Mouse (Mus musculus): ENCODE data around the gene Ptprg.

The Ptprg gene

DNA sequence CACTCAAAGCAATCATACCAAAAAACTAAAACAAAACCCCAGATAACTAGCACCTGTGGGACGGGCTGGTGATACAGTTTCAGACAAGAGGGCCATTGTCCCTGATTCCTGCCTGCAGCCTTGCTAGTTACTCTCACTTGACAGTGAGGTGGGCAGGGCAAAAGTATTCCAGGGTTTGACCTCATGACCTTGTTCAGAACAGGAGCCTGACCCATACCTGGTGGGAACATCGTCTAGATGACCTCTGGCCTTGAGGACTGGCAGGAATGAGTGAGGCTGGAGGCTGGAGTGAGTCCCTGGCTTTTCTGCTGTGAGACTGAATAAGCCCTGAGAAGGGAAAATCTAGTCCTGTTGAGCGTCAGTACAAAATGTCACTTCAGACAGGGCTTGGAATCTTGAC is 11.1 kb downstream of the Ptprg start:
- no peak for DNase-seq (ENCODE audit: low read depth, low spot score)

DNA sequence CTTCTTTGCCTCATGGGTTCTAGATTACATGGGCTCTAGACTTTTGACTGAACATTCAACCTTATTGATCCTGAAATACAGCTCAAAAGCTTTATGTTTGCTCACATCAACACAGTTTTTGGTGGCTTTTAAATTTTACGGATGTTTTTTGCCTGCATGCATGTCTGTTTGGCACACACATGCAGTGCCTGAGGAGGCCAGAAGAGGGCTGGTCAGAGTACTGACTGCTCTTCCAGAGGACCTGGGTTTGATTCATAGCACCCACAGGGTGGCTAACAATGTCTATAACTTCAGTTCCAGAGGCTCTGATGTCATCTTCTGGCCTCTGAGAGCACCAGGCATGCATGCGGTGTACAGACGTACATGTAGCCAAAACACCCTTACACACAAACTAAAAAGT is 12.0 kb downstream of the Ptprg start:
- no peak for DNase-seq (ENCODE audit: low read depth, low spot score)

DNA sequence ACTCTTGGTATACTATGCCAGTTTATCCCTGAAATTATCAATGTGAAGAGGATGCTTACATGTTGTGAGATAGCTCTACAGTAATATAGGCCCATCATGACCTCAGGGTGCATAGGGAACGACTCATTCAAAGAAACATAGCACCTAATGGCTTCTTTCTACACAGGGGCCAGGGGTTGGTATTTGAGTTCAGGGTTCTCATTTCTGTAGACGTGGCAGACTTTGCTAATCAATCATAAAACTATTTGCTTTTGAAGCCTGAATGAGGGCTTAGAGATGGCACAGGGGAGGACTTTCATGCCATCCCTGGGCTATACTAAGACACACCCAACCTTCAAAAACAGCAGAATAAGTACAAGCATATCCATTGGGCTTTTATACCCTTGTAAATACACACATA is 16.4 kb downstream of the Ptprg start:
- DNase-seq (ENCODE audit: low read depth, low spot score) = no peak

DNA sequence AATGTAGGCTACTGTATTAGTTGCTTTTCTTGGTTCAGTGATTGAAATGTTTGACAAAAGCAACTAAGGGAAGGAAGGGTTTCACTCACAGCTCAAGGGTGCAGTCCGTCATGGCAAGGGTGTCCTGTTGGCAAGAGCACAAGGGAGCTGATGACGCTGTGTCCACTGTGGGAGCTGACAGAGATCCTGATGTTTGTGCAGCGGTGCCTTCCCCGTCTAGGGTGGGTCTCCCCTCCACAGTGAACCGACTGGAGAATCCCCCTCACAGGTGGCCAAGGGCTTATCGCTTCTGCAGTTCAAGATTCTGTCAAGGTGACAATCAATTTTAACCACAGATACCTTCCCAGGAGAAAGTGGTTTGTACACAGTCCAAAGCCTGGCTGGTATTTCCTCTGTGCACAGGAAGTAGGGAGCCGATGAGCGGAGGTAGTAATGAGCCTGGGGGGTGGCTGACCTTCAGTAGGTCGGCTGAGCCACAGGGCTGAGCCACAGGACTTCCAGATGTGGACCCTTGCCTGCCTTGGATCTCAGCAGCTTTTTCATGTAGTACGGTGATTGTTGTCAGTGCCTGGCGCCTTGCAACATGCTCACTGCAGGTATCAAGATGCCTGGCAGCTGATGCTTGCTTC is 18.5 kb downstream of the Ptprg start:
- no peak for DNase-seq (ENCODE audit: low read depth, low spot score)

DNA sequence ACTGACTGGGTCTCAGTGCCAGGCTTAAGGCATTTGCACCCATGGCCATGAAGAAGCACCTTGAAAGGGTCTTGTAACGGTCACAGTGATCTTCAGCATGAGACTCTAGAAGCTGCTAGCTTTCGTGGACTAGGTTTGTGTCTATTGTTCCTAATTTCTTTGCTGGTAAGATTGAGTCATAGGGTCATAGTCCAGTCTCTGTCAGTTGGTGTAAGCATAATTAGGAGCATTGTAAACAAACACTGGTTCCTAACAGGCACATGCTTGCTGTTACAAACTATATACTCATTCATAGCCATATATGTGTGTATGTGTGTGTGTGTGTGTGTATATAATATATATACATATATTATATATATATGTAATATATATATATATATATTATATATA is 19.1 kb downstream of the Ptprg start:
- no peak for DNase-seq (ENCODE audit: low read depth, low spot score)

DNA sequence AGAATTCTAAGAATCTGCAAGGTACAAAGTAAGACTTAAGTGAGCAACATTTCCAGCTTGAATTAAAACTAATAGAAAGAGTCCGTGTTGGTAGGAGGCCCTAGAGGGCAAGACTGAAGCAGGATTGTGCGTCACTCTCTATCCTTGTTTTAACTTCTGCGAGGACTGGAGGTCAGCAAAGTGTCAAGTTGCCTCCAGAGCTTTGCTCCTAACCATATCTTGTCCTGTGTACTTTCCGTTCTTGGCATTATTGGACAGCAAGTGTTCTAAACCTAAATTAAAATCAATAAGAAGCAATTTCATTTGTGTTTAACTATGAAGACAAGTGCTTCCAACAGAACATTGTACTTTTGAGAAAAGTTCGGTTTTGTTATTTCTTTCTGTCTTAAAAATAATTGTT is 20.4 kb downstream of the Ptprg start:
- no peak for DNase-seq (ENCODE audit: low read depth, low spot score)

DNA sequence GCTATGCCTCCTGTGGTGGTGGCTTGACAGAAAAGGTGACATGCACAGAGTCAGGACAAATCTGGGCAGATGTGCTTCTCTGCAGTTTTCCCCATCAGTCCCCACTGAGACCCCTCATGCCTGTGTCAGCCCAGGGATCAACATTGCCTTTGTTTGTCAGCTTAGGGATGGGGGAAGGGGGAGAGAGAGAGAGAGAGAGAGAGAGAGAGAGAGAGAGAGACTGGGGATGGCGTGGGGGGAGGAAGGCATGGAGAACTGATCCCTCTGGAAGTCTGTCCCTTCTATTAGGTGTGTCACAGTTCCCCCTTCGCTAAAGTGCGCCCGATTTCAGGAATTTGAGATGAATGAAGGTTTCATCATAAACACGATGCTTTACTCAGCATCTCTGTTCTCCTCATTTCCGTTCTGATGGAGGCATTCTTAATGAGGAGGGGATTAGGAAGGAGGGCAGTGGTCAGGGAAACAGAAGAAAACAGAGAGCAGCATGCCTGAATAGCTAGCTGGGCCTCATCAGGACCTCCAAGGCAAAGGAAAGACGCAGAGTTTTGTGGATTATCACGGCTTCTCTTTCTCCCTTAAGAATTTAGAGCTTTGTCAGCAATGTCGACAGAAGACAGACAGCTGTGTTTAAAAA is 24.1 kb downstream of the Ptprg start:
- DNase-seq (ENCODE audit: low read depth, low spot score) = no peak

DNA sequence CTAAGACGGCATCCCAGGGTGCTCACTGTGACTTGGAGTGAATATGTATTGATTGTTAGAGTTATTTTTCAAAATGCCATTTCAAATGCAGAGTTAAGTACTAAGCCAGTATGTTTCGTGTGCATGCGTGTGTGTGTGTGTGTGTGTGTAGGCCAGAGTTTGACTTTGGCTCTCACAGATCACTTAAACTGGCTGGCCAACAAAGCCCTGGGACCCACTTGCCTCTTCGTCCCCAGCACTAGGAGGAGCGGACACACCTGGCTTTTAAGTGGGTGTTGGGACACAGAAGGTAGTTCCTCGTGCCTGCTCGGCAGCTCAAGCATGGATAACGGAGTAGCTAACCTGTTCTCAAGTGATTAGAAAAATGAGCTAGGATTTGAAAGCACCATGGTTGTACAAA is 24.6 kb downstream of the Ptprg start:
- DNase-seq (ENCODE audit: low read depth, low spot score) = no peak

DNA sequence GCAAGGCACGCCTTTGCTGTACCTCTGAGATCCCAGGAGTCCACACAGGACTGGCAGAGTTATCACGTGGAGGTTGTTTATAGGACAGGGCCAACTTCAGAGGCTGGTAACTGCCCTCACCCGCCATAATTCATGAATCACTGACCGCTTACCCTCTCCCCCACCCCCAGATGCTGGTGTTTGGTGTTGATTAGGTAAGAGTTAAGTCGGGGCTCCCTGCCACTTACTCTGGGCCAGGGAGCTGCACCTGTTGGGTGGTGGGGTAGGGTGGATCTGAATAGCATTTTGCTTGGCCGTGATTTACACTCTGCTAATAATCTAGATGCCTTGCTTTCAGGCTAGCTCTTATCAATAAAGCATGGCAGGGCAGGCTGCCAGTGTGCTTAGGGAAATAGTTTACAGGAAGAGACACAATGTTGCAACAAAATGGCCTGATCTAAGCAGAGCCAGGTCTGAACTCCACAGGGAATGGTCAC is 25.2 kb downstream of the Ptprg start:
- DNase-seq (ENCODE audit: low read depth, low spot score) = no peak

DNA sequence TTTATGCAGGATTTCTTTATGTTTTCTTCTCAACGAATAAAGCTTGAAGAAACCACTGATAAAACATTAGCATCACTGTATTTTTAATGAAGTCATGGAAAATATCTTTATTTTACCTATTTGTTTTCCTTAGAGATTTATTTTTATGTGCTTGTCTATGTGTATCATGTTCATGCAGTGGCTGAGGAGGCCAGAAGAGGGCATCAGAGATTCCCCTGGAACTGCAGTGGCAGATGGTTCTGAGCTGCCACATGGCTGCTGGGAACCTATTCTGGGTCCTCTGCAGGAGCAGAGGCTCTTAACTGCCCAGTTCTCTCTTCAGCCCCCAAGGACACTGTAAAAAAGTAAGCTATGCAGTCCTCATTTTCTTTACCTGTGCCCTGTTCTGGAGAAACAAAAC is 26.6 kb downstream of the Ptprg start:
- DNase-seq (ENCODE audit: low read depth, low spot score) = no peak

DNA sequence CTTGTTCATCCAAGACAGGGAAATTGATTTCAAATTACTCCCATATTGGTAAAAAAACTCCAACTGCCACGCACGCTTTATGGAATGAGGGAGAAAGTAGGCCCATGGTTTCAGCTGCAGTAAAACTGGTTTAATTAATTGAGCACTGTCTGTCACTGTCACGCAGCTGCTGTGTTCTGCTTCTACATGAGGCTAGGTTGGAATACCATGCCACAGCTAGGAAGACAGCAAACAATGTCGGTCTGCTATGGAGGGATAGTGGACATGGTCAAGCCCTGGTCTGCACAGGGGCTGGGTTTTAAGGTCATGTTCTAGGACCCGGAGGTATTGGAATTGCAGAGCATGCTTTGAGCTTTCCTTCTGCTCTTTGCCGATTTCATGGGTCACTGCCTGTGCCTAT is 30.9 kb downstream of the Ptprg start:
- no peak for DNase-seq (ENCODE audit: low read depth, low spot score)

DNA sequence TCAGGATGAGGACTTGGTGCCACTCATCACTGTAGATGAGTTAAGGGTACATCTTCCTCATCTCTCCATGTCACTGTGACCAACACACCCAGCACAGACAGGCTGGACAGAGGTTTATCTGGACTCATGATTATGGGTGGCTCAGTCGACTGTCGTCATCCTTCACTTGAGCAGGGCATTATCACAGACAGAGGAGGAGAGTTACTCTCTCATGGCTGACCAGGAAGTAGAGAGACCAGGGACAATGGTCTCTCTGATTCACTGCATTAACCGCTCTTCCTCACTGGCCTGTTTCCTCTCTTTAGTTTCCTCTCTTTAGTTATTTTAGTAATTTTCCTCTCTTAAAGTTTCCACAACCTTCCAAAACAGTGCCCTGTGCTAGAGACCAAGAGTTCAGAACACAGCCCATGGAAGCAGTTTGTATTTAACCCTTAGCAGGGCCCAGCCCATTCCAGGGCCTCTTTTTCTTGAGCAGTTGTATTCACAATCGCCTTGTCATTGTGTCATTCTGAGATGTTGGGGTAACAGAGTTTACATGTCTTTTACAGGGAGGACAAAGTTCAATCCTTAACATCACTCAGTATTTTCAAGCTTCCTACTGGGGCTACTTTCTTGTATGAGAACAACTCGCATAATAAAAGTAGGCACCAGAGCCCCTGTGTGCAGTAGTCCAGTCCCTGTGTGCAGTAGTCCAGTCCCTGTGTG is 31.7 kb downstream of the Ptprg start:
- no peak for DNase-seq (ENCODE audit: low read depth, low spot score)

DNA sequence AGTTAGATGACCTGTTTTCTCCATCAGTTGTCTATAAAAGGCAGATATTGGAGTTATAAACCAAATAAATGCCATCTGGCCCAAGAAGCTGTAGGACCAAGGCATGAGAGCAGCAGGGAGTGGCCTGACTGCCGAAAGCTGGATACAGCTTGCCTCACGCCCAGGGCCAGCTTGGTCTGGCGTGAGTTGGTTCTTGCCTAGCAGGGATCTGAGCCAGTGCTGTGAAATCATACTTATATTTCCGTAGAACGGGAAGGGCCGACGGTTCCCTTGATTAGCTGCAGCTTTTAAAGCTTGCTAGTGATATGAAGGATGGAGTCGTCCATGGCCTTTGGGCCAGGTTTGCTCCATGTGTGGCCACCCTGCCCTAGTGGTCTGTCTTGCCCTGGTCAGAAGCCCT is 37.1 kb downstream of the Ptprg start:
- DNase-seq (ENCODE audit: low read depth, low spot score) = no peak

DNA sequence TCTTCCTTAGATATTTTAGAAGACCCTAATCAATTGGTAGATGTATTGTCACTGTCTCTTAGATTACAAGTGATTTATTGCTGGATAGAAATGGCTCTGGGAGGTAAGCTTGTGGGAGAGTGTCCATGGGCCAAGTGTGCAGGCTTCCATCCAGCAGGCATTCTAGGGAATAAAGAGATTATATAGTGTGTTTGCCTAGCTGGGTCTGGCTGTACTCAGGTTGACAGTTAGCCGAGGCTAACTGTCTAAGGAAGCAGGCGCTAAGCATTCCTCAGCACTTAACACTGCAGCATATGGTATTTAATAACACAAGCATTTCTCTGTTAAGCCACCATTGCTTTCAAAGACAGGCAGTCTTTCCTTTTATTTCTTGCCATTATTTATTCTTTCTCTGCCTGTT is 39.3 kb downstream of the Ptprg start:
- DNase-seq (ENCODE audit: low read depth, low spot score) = no peak

DNA sequence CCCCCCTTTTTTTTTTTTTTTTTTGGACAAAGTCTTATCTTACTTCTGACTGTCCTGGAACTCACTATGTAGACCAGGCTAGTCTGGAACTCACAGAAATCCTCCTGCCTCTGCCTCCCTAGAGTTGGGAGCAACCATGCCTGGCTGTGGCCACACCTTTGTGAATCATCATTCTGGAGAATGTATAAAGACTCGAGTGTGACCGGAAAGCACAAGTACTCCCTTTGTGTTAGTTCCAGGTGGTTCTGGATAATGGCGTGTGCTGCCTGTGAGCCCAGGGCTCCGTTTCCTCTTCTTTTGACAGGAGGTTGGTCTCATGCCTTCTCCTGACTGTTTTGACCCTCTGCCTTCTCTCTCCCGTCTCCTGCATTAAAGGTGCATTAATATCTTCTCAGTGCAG is 41.0 kb downstream of the Ptprg start:
- DNase-seq (ENCODE audit: low read depth, low spot score) = no peak

DNA sequence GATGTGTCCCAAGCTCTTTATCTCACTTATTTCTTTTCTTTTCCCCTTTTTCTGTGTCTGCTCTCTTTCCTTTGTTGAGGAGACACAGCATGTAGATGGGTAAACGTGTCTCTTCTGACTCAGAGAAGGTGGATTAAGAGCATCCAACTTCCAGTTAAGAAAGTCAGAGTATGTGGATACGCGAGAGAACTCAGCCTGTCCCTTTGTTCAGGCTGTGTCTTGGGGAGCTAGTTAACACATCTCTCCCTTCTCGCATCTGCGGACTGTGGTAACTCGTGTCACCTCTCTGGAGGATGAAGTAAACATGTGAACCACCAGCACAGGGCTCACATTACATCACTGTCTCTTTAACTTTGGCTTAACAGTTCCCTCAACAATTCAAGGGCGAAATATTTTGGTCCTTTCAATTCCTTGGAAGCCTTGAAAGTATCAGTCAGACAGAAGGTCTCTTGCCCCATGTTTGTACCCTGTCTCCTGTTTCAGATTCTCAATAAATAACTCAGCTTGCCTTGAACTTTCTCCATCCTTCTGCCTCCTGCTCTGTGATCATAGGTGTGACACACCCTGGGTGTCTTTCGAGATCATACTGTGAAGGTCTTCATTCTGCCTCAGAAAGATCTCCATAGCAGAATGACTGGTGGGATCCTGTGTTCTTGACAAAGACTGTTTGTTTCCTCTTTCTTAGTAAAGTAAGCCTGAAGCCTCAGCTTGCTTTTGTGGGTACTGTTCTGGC is 51.0 kb downstream of the Ptprg start:
- DNase-seq (ENCODE audit: low read depth, low spot score) = no peak

DNA sequence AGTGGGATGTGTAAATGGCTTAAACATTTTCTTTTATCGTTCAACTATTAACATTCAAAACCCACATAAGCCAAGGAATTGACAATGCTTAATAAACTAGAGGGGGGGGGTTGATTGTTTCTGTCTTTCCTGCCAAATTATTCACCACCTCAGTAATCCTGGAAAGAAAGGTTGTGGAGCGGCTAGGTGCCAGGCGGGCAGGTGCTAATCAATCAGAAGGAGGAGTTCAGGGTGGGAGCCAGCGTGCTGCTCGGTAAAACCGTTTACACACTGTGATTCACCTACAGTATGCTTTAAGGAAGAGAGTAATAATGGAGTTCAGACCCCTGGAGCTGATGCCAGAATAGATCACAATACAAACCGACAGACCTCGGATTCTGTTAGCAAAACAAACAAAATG is 55.0 kb downstream of the Ptprg start:
- no peak for DNase-seq (ENCODE audit: low read depth, low spot score)

DNA sequence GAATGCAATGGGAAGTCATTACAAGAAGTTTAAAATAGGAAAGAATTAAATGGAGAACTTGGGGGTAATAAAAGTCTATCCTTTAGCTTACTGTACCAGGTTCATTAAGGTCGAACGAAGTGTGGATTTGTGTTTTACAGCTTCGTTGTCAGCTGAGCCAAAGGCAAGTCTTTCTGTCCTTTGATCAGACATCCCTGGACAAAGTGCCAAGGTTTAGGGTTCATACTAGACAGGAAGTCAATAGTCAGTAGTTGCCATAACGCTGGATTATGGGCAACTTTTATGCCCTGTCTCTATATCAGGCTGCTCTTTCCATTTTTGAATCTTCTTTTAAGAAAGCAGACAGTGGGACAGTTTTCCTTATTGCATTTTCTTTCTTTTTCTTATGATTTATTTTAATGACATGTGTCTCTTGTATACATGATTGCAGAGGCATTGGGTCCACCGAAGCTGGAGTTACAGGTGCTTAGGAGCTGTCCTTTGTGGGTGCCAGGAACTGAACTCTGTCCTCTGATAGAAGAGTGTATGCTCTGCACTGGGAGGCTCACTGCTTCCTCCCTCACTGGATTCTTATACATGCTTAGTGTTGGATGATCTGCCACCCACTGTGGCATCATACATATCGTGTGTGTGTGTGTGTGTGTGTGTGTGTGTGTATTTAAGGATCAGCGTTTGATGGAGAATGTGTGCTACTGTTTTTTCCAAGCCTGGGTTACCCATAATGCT is 56.7 kb downstream of the Ptprg start:
- no peak for DNase-seq (ENCODE audit: low read depth, low spot score)

DNA sequence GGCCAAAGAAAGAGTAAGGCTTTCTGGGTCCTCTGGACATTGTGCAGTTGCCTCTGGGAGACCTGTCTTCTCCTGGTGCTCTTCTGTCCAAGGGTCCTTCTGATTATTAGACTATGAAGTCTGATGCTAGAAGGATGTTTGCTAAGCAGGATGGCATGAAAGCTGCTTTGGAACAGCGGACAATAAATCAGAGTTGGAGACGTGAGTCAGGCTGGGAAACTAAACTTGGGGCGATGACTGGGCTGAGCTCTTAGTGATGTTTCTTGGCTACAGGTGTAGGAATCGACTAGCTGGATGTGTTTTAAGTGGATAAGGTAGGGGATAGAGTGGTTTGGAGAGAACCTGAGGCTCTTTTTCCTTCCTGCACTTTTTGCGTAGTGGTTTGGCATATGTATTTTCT is 59.1 kb downstream of the Ptprg start:
- no peak for DNase-seq (ENCODE audit: low read depth, low spot score)

DNA sequence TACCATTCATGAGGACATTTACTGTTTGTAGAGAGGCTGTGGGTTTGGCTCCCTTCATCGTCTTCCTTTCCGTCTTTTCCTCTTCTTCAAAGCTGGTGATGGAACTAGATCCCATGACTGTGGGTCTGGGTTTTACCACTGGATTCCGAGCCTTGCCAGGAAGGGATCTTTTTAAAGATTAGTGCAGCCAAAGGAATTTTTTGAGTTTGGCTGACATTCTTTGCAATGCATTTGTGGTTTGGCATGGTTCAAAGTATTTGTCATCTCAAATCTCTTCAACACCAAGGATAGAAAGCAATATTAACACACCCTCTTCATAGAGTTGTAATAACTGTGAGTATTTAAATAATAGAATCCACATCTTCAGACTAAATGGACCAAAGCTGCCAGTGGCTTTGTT is 59.8 kb downstream of the Ptprg start:
- no peak for DNase-seq (ENCODE audit: low read depth, low spot score)

DNA sequence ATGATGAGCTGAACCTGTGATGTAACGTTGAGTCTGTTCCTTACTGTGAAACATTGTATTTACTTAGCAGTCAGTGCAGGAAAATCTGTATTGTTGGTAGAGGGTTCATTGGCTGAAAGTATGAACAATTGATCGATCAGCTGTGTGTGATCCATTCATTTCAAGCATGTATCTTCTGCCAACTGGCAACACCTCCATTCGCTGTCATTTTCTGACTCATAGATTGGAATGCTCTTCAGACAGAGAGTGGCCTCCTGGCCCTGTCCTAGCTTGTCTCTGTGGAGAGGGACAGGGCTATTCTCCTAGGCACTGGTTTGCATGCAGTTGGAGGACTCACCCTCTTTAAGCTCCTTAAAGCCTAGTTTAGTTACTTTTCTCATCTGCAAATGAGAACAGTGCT is 62.4 kb downstream of the Ptprg start:
- no peak for DNase-seq (ENCODE audit: low read depth, low spot score)

DNA sequence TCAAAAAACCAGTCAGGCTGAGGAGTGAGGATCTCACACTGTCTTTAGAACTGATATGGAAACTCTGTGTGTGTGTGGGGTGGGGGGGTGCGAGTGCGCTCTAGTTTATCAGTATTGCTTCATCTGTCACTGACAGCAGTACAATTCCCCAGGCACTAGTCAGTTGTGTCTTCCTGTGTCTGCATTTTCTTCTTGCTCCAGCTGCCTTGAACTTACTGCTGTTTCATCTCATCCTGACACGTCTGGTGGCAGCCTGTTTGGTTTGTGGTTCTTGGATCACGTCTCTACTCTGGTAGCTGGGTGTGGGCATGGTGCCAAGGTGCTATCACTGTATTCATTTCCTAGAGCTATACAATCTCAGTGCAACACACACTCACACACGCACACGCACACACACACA is 64.0 kb downstream of the Ptprg start:
- no peak for DNase-seq (ENCODE audit: low read depth, low spot score)
